Mouse (Mus musculus): ENCODE measurements around the gene Zfp39. TPM values are rescaled to one million over a fixed set of nuclear protein-coding genes. Genes with fewer than 3 reads are reported as not detected.

Zfp39 gene
- total and polyA plus RNA-seq, 3 experiments = 5.7 to 6.8 (median 6.7) TPM

GRCm38 (mm10) chr11:58947798-58948528 lies 43.9 kb upstream of the Zfp39 start:
- H3K27me3 ChIP-seq (replicated peaks) = peaks cover 61% of the 10 kb centered on the region

GRCm38 (mm10) chr11:58947306-58947705 lies 43.3 kb upstream of the Zfp39 start:
- in situ Hi-C loops (cut with MboI; ENCODE audit: low pct_ligation_motif_present, low pct_unique_long_range_greater_than_20kb, low sequenced_read_pairs) (no loop called here), dilution Hi-C loops (cut with MboI; ENCODE audit: extremely low pct_ligation_motif_present, extremely low pct_unique_long_range_greater_than_20kb, low sequenced_read_pairs) (no loop called here)
- H3K9ac ChIP-seq (ENCODE audit: insufficient read depth, low read depth) = no peak overlapping the region
- H3K4me3 ChIP-seq (replicated peaks in 1 of 3; ENCODE audit: low read depth in 2 of 3, low read length in 2 of 3, poor library complexity in 1 of 3) = no peak overlapping the region
- TF ChIP-seq NELFE (IDR thresholded peaks at IDR 0.05; ENCODE audit: low read depth, low read length) (no peak), MXI1 (IDR thresholded peaks at IDR 0.05; ENCODE audit: low read depth, low read length) (no peak), ZC3H11A (IDR thresholded peaks at IDR 0.05; ENCODE audit: low read depth, low read length) (no peak), ZMIZ1 (IDR thresholded peaks at IDR 0.05; ENCODE audit: low read depth, low read length) (no peak), CHD2 (IDR thresholded peaks at IDR 0.05; ENCODE audit: low read length) (no peak), GABPA (IDR thresholded peaks at IDR 0.05; ENCODE audit: insufficient replicate concordance, low read depth, low read length) (no peak), POLR2A (IDR thresholded peaks at IDR 0.05; ENCODE audit: low read depth, low read length) (no peak), IRF4 (IDR thresholded peaks at IDR 0.05; ENCODE audit: low read depth, low read length) (no peak), EP300 (IDR thresholded peaks at IDR 0.05; ENCODE audit: low read length) (no peak)
- no peaks in the 10 kb centered on the region for H3K79me2 ChIP-seq (replicated peaks; ENCODE audit: control insufficient read depth, extremely low read depth, insufficient read depth, poor library complexity, severe bottlenecking)
- no peak overlapping the region for H3K4me2 ChIP-seq (ENCODE audit: insufficient read depth, low read depth, poor library complexity, severe bottlenecking)
- H3K27me3 ChIP-seq (replicated peaks) = peaks cover 63% of the 10 kb centered on the region
- no peaks in the 10 kb centered on the region for H3K4me1 ChIP-seq (ENCODE audit: control insufficient read depth in 1 of 2, insufficient read depth in 2 of 2)
- DNase-seq (ENCODE audit: extremely low read depth) = no peak
- H3K27ac ChIP-seq (ENCODE audit: insufficient read depth, low read depth) = no peak overlapping the region
- no peaks in the 10 kb centered on the region for H3K36me3 ChIP-seq (replicated peaks in 1 of 2; ENCODE audit: control insufficient read depth in 1 of 2, insufficient read depth in 1 of 2, low read length in 1 of 2)
- no peaks in the 10 kb centered on the region for H3K9me3 ChIP-seq (replicated peaks; ENCODE audit: low read length)

More at GRCm38 (mm10) chr11:58947798-58948528, 43.9 kb upstream of the Zfp39 start:
- H3K9me3 ChIP-seq (replicated peaks; ENCODE audit: low read length) = no peaks in the 10 kb centered on the region
- DNase-seq (ENCODE audit: extremely low read depth) = no peak
- in situ Hi-C loops (cut with MboI; ENCODE audit: low pct_ligation_motif_present, low pct_unique_long_range_greater_than_20kb, low sequenced_read_pairs) (no loop called here), dilution Hi-C loops (cut with MboI; ENCODE audit: extremely low pct_ligation_motif_present, extremely low pct_unique_long_range_greater_than_20kb, low sequenced_read_pairs) (no loop called here)
- TF ChIP-seq JUND (conservative IDR thresholded peaks at IDR 0.05; ENCODE audit: low read depth, low read length) (no peak), ELF1 (IDR thresholded peaks at IDR 0.05; ENCODE audit: low read depth, low read length) (no peak), MAZ (IDR thresholded peaks at IDR 0.05; ENCODE audit: low read depth, low read length) (no peak), POLR2A (IDR thresholded peaks at IDR 0.05; ENCODE audit: low read depth, low read length) (no peak), CHD2 (IDR thresholded peaks at IDR 0.05; ENCODE audit: low read length) (no peak), EP300 (IDR thresholded peaks at IDR 0.05; ENCODE audit: low read length) (no peak), RAD21 (IDR thresholded peaks at IDR 0.05; ENCODE audit: low read depth, low read length) (no peak), ETS1 (conservative IDR thresholded peaks at IDR 0.05; ENCODE audit: low read depth, low read length) (no peak), UBTF (IDR thresholded peaks at IDR 0.05; ENCODE audit: low read depth, low read length) (no peak), ZMIZ1 (IDR thresholded peaks at IDR 0.05; ENCODE audit: low read depth, low read length) (no peak), ZC3H11A (IDR thresholded peaks at IDR 0.05; ENCODE audit: low read depth, low read length) (no peak), POLR2AphosphoS2 (IDR thresholded peaks at IDR 0.05; ENCODE audit: low read depth, low read length) (no peak), NRF1 (IDR thresholded peaks at IDR 0.05; ENCODE audit: low read depth, low read length) (no peak), CHD1 (IDR thresholded peaks at IDR 0.05; ENCODE audit: low read depth, low read length) (no peak), CTCF (conservative IDR thresholded peaks at IDR 0.05 in 1 of 2, IDR thresholded peaks at IDR 0.05 in 1 of 2; ENCODE audit: low read depth in 2 of 2, low read length in 2 of 2) (no peak)
- no peak overlapping the region for H3K27ac ChIP-seq (ENCODE audit: insufficient read depth, low read depth)
- no peak overlapping the region for H3K4me3 ChIP-seq (replicated peaks in 1 of 3; ENCODE audit: low read depth in 2 of 3, low read length in 2 of 3, poor library complexity in 1 of 3)
- H3K36me3 ChIP-seq (replicated peaks in 1 of 2; ENCODE audit: control insufficient read depth in 1 of 2, insufficient read depth in 1 of 2, low read length in 1 of 2) = no peaks in the 10 kb centered on the region
- no peaks in the 10 kb centered on the region for H3K79me2 ChIP-seq (replicated peaks; ENCODE audit: control insufficient read depth, extremely low read depth, insufficient read depth, poor library complexity, severe bottlenecking)
- H3K9ac ChIP-seq (ENCODE audit: insufficient read depth, low read depth) = no peak overlapping the region
- H3K4me1 ChIP-seq (ENCODE audit: control insufficient read depth in 1 of 2, insufficient read depth in 2 of 2) = peaks cover 0 to 3% of the 10 kb centered on the region in 2 experiments; a peak in 2 of 4 replicates
- no peak overlapping the region for H3K4me2 ChIP-seq (ENCODE audit: insufficient read depth, low read depth, poor library complexity, severe bottlenecking)

Data from CH12.LX (cell line).